Mouse (Mus musculus) intestine, postnatal 0 days (tissue): ENCODE data around the gene Peg12. TPM values are rescaled to one million over a fixed set of nuclear protein-coding genes. Genes with fewer than 3 reads are reported as not detected.

Experiments
- ATAC-seq: fragments of 200-750 bp; cut with Nextera tagmentation; 2 replicates; pipeline ENCODE4 v1.8.0; 2017; ENCODE audit warnings: mild to moderate bottlenecking, moderate TSS enrichment, moderate library complexity
- H3K27ac ChIP-seq: fragments of 300-500 bp; sonication (generic); 2 replicates; pipeline ENCODE4 v1.5.1; 2014; ENCODE audit warnings: mild to moderate bottlenecking, low read depth, low read length, moderate library complexity
- H3K27me3 ChIP-seq: fragments of 300-500 bp; sonication (generic); replicated peaks from 2 replicates; pipeline ENCODE4 v1.6.1; 2014; ENCODE audit warnings: low read length, mixed read lengths; ENCODE audit not compliant: control insufficient read depth, insufficient read depth
- H3K36me3 ChIP-seq: fragments of 300-500 bp; sonication (generic); 2 replicates; pipeline ENCODE4 v1.6.1; 2014; ENCODE audit warnings: mild to moderate bottlenecking, moderate library complexity; ENCODE audit not compliant: control insufficient read depth, insufficient read depth
- H3K4me1 ChIP-seq: fragments of 300-500 bp; sonication (generic); replicated peaks from 2 replicates; pipeline ENCODE4 v1.6.1; 2014; ENCODE audit warnings: antibody characterized with exemption, low read length, mixed read lengths; ENCODE audit not compliant: control insufficient read depth, insufficient read depth
- H3K4me2 ChIP-seq: fragments of 300-500 bp; sonication (generic); replicated peaks from 2 replicates; pipeline ENCODE4 v1.6.1; 2014; ENCODE audit warnings: low read depth, mild to moderate bottlenecking, moderate library complexity
- H3K4me3 ChIP-seq: fragments of 300-500 bp; sonication (generic); 2 replicates; pipeline ENCODE4 v1.5.1; 2014; ENCODE audit warnings: low read depth, low read length
- H3K9ac ChIP-seq: fragments of 300-500 bp; sonication (generic); 2 replicates; pipeline ENCODE4 v1.6.1; 2014; ENCODE audit warnings: mild to moderate bottlenecking, low read depth, low read length
- H3K9me3 ChIP-seq: fragments of 300-500 bp; sonication (generic); 2 replicates; pipeline ENCODE4 v1.6.1; 2016; ENCODE audit warnings: mixed run types; ENCODE audit not compliant: control insufficient read depth
- CTCF ChIP-seq: sonication (generic); IDR thresholded peaks from 2 replicates; pipeline ENCODE4 v1.5.1; 2016; ENCODE audit warnings: low read depth, mild to moderate bottlenecking, control low read depth, antibody characterized with exemption, moderate library complexity
- WGBS: fragments of 180-500 bp; shearing (Covaris S2); extraction: QIAGEN DNeasy Blood & Tissue Kit; methylation state at CpG from one replicate; pipeline ENCODE4 v1.1.7; 2014; 5-methylcytosine and 5-hydroxymethylcytosine counted together
- polyA plus RNA-seq: library from polyadenylated mRNA; unstranded; fragments of >200 nt; fragmentation: Nextera tagmentation; extraction: Ambion mirVana; gene quantifications from 2 replicates; pipeline ENCODE4 v1.2.1, GENCODE M21; 2015

The Peg12 gene
- polyA plus RNA-seq, 1 experiment from 2014 or later, result 5.5 TPM

- no peak for TF ChIP-seq CTCF
- Histone ChIP-seq H3K27ac (no peak overlapping the region), H3K9me3 (no peaks in the 10 kb centered on the region), H3K36me3 (no peaks in the 10 kb centered on the region), H3K4me1 (no peaks in the 10 kb centered on the region), H3K9ac (no peak overlapping the region), H3K4me3 (no peak overlapping the region), H3K27me3 (no peaks in the 10 kb centered on the region), H3K4me2 (no peak overlapping the region)
- no peak for ATAC-seq
These were observed 18.7 kb downstream of the Peg12 start for GRCm38 (mm10) chr7:62445431-62446165.

GRCm38 (mm10) chr7:62436394-62436793 lies 27.9 kb downstream of the Peg12 start:
- no peak for ATAC-seq
- H3K27me3 ChIP-seq, result no peaks in the 10 kb centered on the region
- no peaks in the 10 kb centered on the region for H3K9me3 ChIP-seq
- peak; percentile 43 for TF ChIP-seq CTCF
- H3K27ac ChIP-seq, result no peak overlapping the region
- no peak overlapping the region for H3K4me3 ChIP-seq
- no peaks in the 10 kb centered on the region for H3K4me1 ChIP-seq
- no peaks in the 10 kb centered on the region for H3K36me3 ChIP-seq
- no peak overlapping the region for H3K4me2 ChIP-seq
- 47% methylated on average over 2 of the region's 2 CpGs for WGBS
- no peak overlapping the region for H3K9ac ChIP-seq

- Histone ChIP-seq H3K27ac (no peak overlapping the region), H3K4me1 (no peaks in the 10 kb centered on the region), H3K36me3 (no peaks in the 10 kb centered on the region), H3K9ac (no peak overlapping the region), H3K4me2 (no peak overlapping the region), H3K27me3 (no peaks in the 10 kb centered on the region), H3K4me3 (no peak overlapping the region), H3K9me3 (no peaks in the 10 kb centered on the region)
- ATAC-seq, result no peak
- peak; percentile 58 for TF ChIP-seq CTCF
- WGBS, result 35% methylated on average over 3 of the region's 3 CpGs
These were observed 31.1 kb downstream of the Peg12 start for GRCm38 (mm10) chr7:62433243-62433642.

GRCm38 (mm10) chr7:62428337-62428736 lies 36.0 kb downstream of the Peg12 start:
- Histone ChIP-seq H3K27me3 (no peaks in the 10 kb centered on the region), H3K27ac (no peak overlapping the region), H3K36me3 (no peaks in the 10 kb centered on the region), H3K4me2 (no peak overlapping the region), H3K4me3 (no peak overlapping the region), H3K9ac (no peak overlapping the region), H3K4me1 (no peaks in the 10 kb centered on the region), H3K9me3 (no peaks in the 10 kb centered on the region)
- 20% methylated on average over 8 of the region's 8 CpGs for WGBS
- peak; percentile 67 for TF ChIP-seq CTCF
- ATAC-seq, result no peak

- no peak overlapping the region for H3K4me2 ChIP-seq
- 51% methylated on average over 4 of the region's 4 CpGs for WGBS
- H3K27ac ChIP-seq, result no peak overlapping the region
- no peaks in the 10 kb centered on the region for H3K9me3 ChIP-seq
- no peaks in the 10 kb centered on the region for H3K4me1 ChIP-seq
- H3K4me3 ChIP-seq, result no peak overlapping the region
- H3K36me3 ChIP-seq, result no peaks in the 10 kb centered on the region
- no peaks in the 10 kb centered on the region for H3K27me3 ChIP-seq
- H3K9ac ChIP-seq, result no peak overlapping the region
- no peak for TF ChIP-seq CTCF
- ATAC-seq, result no peak
These were observed 41.1 kb downstream of the Peg12 start for GRCm38 (mm10) chr7:62423210-62423609.

GRCm38 (mm10) chr7:62420566-62420965 lies 43.7 kb downstream of the Peg12 start:
- H3K9ac ChIP-seq, result no peak overlapping the region
- ATAC-seq, result no peak
- H3K27ac ChIP-seq, result no peak overlapping the region
- H3K27me3 ChIP-seq, result no peaks in the 10 kb centered on the region
- no peak overlapping the region for H3K4me2 ChIP-seq
- no peak for TF ChIP-seq CTCF
- H3K9me3 ChIP-seq, result no peaks in the 10 kb centered on the region
- H3K4me3 ChIP-seq, result no peak overlapping the region
- no peaks in the 10 kb centered on the region for H3K36me3 ChIP-seq
- WGBS, result 71% methylated on average over 6 of the region's 6 CpGs
- H3K4me1 ChIP-seq, result no peaks in the 10 kb centered on the region
